In genomic region chr5:43515401-43515976, GRCm38 (mm10) we compare ENCODE assay signal across 8 mouse cellular contexts. TPM values are rescaled to one million over a fixed set of nuclear protein-coding genes. Genes with fewer than 3 reads are reported as not detected.
DNase-seq lines count a peak whose midpoint lies in the region; ATAC-seq and TF ChIP-seq lines count a peak whose summit lies in the region.

C1qtnf7 (plus strand) TSS chr5:43515538.

- H3K4me1 ChIP-seq in spleen, adult 2 months (ENCODE audit: control insufficient read depth, insufficient read depth, insufficient read length) = no peaks in the 10 kb centered on the region
- H3K4me1 ChIP-seq in liver, embryonic 12.5 days = 0 out of 2 replicates have a peak, but pooled peaks cover 6% of the 10 kb centered on the region
- no peaks in the 10 kb centered on the region for H3K4me1 ChIP-seq in forebrain, embryonic 13.5 days
- H3K4me1 ChIP-seq in forebrain, postnatal 0 days (ENCODE audit: insufficient read depth) = no peaks in the 10 kb centered on the region

- no peak for TF ChIP-seq POLR2A in spleen, adult 2 months (IDR thresholded peaks at IDR 0.05; ENCODE audit: low read depth, low read length)

- intact Hi-C loops in heart, postnatal 14 days (cut with DNase I) = no loop called here

- WGBS in spleen, adult 2 months = 61% methylated on average over 15 of the region's 15 CpGs
- WGBS in liver, embryonic 12.5 days (ENCODE audit: insufficient replicate concordance) = 55% methylated on average over 15 of the region's 15 CpGs
- WGBS in forebrain, embryonic 13.5 days = 81% methylated on average over 15 of the region's 15 CpGs
- WGBS in forebrain, postnatal 0 days = 73% methylated on average over 15 of the region's 15 CpGs

- no peak for ATAC-seq in liver, embryonic 12.5 days
- ATAC-seq in forebrain, embryonic 13.5 days = no peak
- ATAC-seq in forebrain, postnatal 0 days = no peak

- H3K36me3 ChIP-seq in spleen, adult 2 months (ENCODE audit: control insufficient read depth, insufficient read depth, low read length) = no peaks in the 10 kb centered on the region
- H3K36me3 ChIP-seq in liver, embryonic 12.5 days = no peaks in the 10 kb centered on the region
- H3K36me3 ChIP-seq in forebrain, embryonic 13.5 days (ENCODE audit: poor library complexity, severe bottlenecking) = no peaks in the 10 kb centered on the region
- H3K36me3 ChIP-seq in forebrain, postnatal 0 days (ENCODE audit: insufficient read depth) = no peaks in the 10 kb centered on the region

- H3K27ac ChIP-seq in spleen, adult 2 months (ENCODE audit: insufficient read depth, low read length) = no peak within 1 kb of the TSS
- no peak within 1 kb of the TSS for H3K27ac ChIP-seq in liver, embryonic 12.5 days
- H3K27ac ChIP-seq in forebrain, embryonic 13.5 days = no peak within 1 kb of the TSS
- H3K27ac ChIP-seq in forebrain, postnatal 0 days (ENCODE audit: low read depth, low read length) = no peak within 1 kb of the TSS

- TF ChIP-seq CTCF in spleen, adult 2 months (IDR thresholded peaks at IDR 0.05; ENCODE audit: extremely low read depth, insufficient read depth, insufficient read length, insufficient replicate concordance) = no peak
- no peak for TF ChIP-seq CTCF in forebrain, postnatal 0 days (IDR thresholded peaks at IDR 0.05; ENCODE audit: low read depth)

- H3K4me2 ChIP-seq in liver, embryonic 12.5 days = peak within 1 kb of the TSS; percentile 18
- H3K4me2 ChIP-seq in forebrain, embryonic 13.5 days = no peak within 1 kb of the TSS
- no peak within 1 kb of the TSS for H3K4me2 ChIP-seq in forebrain, postnatal 0 days (ENCODE audit: low read depth)

- H3K9me3 ChIP-seq in liver, embryonic 12.5 days (replicated peaks) = no peaks in the 10 kb centered on the region
- H3K9me3 ChIP-seq in forebrain, embryonic 13.5 days (replicated peaks) = no peaks in the 10 kb centered on the region
- no peaks in the 10 kb centered on the region for H3K9me3 ChIP-seq in forebrain, postnatal 0 days (ENCODE audit: low read length)

- no peak within 1 kb of the TSS for H3K9ac ChIP-seq in liver, embryonic 12.5 days
- H3K9ac ChIP-seq in forebrain, embryonic 13.5 days = no peak within 1 kb of the TSS
- H3K9ac ChIP-seq in forebrain, postnatal 0 days = no peak within 1 kb of the TSS

- H3K4me3 ChIP-seq in spleen, adult 2 months (ENCODE audit: extremely low read depth, insufficient read depth, insufficient read length) = peak within 1 kb of the TSS; percentile 39; the same call in 1 of the 2 replicates
- H3K4me3 ChIP-seq in liver, embryonic 12.5 days = no peak within 1 kb of the TSS; the same call in 1 of the 2 replicates
- H3K4me3 ChIP-seq in forebrain, embryonic 13.5 days = no peak within 1 kb of the TSS
- H3K4me3 ChIP-seq in forebrain, postnatal 0 days (ENCODE audit: low read depth, low read length) = no peak within 1 kb of the TSS

- DNase-seq in heart, adult 11 months = peak; percentile 90
- no peak for DNase-seq in heart, postnatal 14 days
- no peak for DNase-seq in spleen, adult 2 months (ENCODE audit: low read depth in 1 of 2, low spot score in 2 of 2)
- DNase-seq in spleen, adult 12 weeks (ENCODE audit: low spot score) = no peak
- peak; percentile 19 for DNase-seq in yolk sac, embryonic 10.5 days (ENCODE audit: low spot score)
- DNase-seq in forebrain, postnatal 0 days = no peak

- H3K27me3 ChIP-seq in spleen, adult 2 months (ENCODE audit: control insufficient read depth, insufficient read depth, low read length) = no peaks in the 10 kb centered on the region
- no peaks in the 10 kb centered on the region for H3K27me3 ChIP-seq in liver, embryonic 12.5 days (replicated peaks)
- H3K27me3 ChIP-seq in forebrain, embryonic 13.5 days = no peaks in the 10 kb centered on the region
- no peaks in the 10 kb centered on the region for H3K27me3 ChIP-seq in forebrain, postnatal 0 days (ENCODE audit: insufficient read depth, low read length)

RNA-seq across cellular contexts. Expression of gene C1qtnf7, which starts in this region (rescaled TPM):
- 10 to 100 TPM in 1 of 2 experiments, 1 to 10 TPM in 1; 8.0 to 10.2 TPM for total RNA-seq in heart, postnatal 14 days (2021)
- polyA plus RNA-seq in spleen, adult 2 months (2012; rRNA removed) = 4.1 and 4.8 TPM in 2 replicates
- 1.2 and 1.8 TPM in 2 replicates for polyA plus RNA-seq in liver, embryonic 12.5 days (2016; fragmentation: Nextera tagmentation; extraction: Ambion mirVana)
- 0.58 and 0.67 TPM in 2 replicates for polyA plus RNA-seq in forebrain, embryonic 13.5 days (2015; fragmentation: Nextera tagmentation; extraction: Ambion mirVana)
- 0.38 and 1.8 TPM in 2 replicates for total RNA-seq in forebrain, postnatal 0 days (2014; rRNA removed)
- polyA plus RNA-seq in forebrain, postnatal 0 days (2015; fragmentation: Nextera tagmentation; extraction: Ambion mirVana) = 1.1 and 1.9 TPM in 2 replicates

Comparison
In these comparisons a context has a peak if more than half of its experiments do, and no peak if none do; other contexts are left out.
1. DNase-seq: peak in heart, adult 11 months (single experiment) and yolk sac, embryonic 10.5 days (single experiment); none in heart, postnatal 14 days (0 of 2), spleen, adult 2 months (0 of 2), spleen, adult 12 weeks (single experiment) and forebrain, postnatal 0 days (single experiment).